11 mouse cellular contexts compared by ENCODE assay signal in genomic region chr2:90956053-90956452, GRCm38 (mm10). TPM values are rescaled to one million over a fixed set of nuclear protein-coding genes. Genes with fewer than 3 reads are reported as not detected.
A peak's percentile ranks its signal among the peaks of the same experiment; 100 is the strongest.
DNase-seq lines count a peak whose midpoint lies in the region; ATAC-seq and TF ChIP-seq lines count a peak whose summit lies in the region.
"Had no signal": no experiment of that assay in that cellular context is flagged by ENCODE, and none has a peak within 500 bp of the region (broad histone marks: within the 10 kb centered on the region; RNA-seq: fewer than 3 reads in every experiment).

No protein-coding gene starts in this region.

- no peak overlapping the region for H3K9ac ChIP-seq in embryonic facial prominence, embryonic 11.5 days (replicated peaks; ENCODE audit: low read length)
- no peak overlapping the region for H3K9ac ChIP-seq in hindbrain, embryonic 13.5 days
- H3K9ac ChIP-seq in neural tube, embryonic 15.5 days (replicated peaks) = no peak overlapping the region
- no peak overlapping the region for H3K9ac ChIP-seq in liver, embryonic 12.5 days
- H3K9ac ChIP-seq: embryonic facial prominence, embryonic 12.5 days had no signal

- H3K4me3 ChIP-seq in embryonic facial prominence, embryonic 11.5 days (ENCODE audit: low read depth, low read length) = no peak overlapping the region
- no peak overlapping the region for H3K4me3 ChIP-seq in embryonic facial prominence, embryonic 10.5 days
- H3K4me3 ChIP-seq in left cerebral cortex, adult 2 months = no peak overlapping the region; the same call in 1 of the 2 replicates
- no peak overlapping the region for H3K4me3 ChIP-seq in hindbrain, embryonic 13.5 days
- H3K4me3 ChIP-seq in neural tube, embryonic 15.5 days (replicated peaks) = no peak overlapping the region
- H3K4me3 ChIP-seq in liver, embryonic 12.5 days = no peak overlapping the region
- H3K4me3 ChIP-seq: embryonic facial prominence, embryonic 12.5 days had no signal

- H3K9me3 ChIP-seq in embryonic facial prominence, embryonic 11.5 days (replicated peaks; ENCODE audit: control insufficient read depth, low read length) = no peaks in the 10 kb centered on the region
- no peaks in the 10 kb centered on the region for H3K9me3 ChIP-seq in embryonic facial prominence, embryonic 10.5 days
- no peaks in the 10 kb centered on the region for H3K9me3 ChIP-seq in hindbrain, embryonic 13.5 days
- no peaks in the 10 kb centered on the region for H3K9me3 ChIP-seq in neural tube, embryonic 15.5 days (replicated peaks)
- H3K9me3 ChIP-seq in liver, embryonic 12.5 days (replicated peaks) = no peaks in the 10 kb centered on the region
- H3K9me3 ChIP-seq: embryonic facial prominence, embryonic 12.5 days had no signal

- intact Hi-C loops in left cerebral cortex, adult 2 months (cut with DNase I) = no loop called here
- intact Hi-C loops in left cerebral cortex, postnatal 10 days (cut with DNase I) = no loop called here

- DNase-seq in embryonic facial prominence, embryonic 11.5 days (ENCODE audit: low spot score) = peak; percentile 16
- no peak for DNase-seq in embryonic facial prominence, embryonic 10.5 days (ENCODE audit: low spot score)
- peak in 1 of 2 experiments; percentile 47 for DNase-seq in left cerebral cortex, adult 2 months (ENCODE audit: extremely low spot score in 1 of 2, low spot score in 2 of 2)
- DNase-seq in left cerebral cortex, postnatal 10 days (ENCODE audit: extremely low spot score in 1 of 2, low spot score in 2 of 2) = no peak
- DNase-seq in ovary, postnatal 36 days (ENCODE audit: low spot score) = no peak
- DNase-seq: lung, postnatal 36 days had no signal

- no peak overlapping the region for H3K27ac ChIP-seq in embryonic facial prominence, embryonic 11.5 days (replicated peaks; ENCODE audit: low read depth, low read length)
- H3K27ac ChIP-seq in embryonic facial prominence, embryonic 10.5 days (replicated peaks) = no peak overlapping the region
- peak overlapping the region; percentile 78 for H3K27ac ChIP-seq in left cerebral cortex, adult 2 months
- 0 out of 2 replicates have a peak overlapping the region, but pooled peaks have one; percentile 40 for H3K27ac ChIP-seq in hindbrain, embryonic 13.5 days
- H3K27ac ChIP-seq in neural tube, embryonic 15.5 days (replicated peaks) = peak overlapping the region; percentile 39; the same call in 1 of the 2 replicates
- no peak overlapping the region for H3K27ac ChIP-seq in liver, embryonic 12.5 days
- H3K27ac ChIP-seq: embryonic facial prominence, embryonic 12.5 days had no signal

- no peak for TF ChIP-seq CTCF in left cerebral cortex, adult 2 months (IDR thresholded peaks at IDR 0.05)

- no peak for ATAC-seq in embryonic facial prominence, embryonic 11.5 days (replicated peaks; ENCODE audit: insufficient number of reproducible peaks, low FRiP score, low TSS enrichment, low read depth)
- ATAC-seq in hindbrain, embryonic 13.5 days (ENCODE audit: low FRiP score) = no peak
- no peak for ATAC-seq in neural tube, embryonic 15.5 days (ENCODE audit: low FRiP score)
- no peak for ATAC-seq in liver, embryonic 12.5 days
- ATAC-seq: inflammation-experienced regulatory T-cells, adult 6 months had no signal

- no peak overlapping the region for H3K4me2 ChIP-seq in embryonic facial prominence, embryonic 11.5 days (ENCODE audit: low read depth, low read length)
- H3K4me2 ChIP-seq in hindbrain, embryonic 13.5 days = no peak overlapping the region
- H3K4me2 ChIP-seq in neural tube, embryonic 15.5 days = no peak overlapping the region
- H3K4me2 ChIP-seq in liver, embryonic 12.5 days = no peak overlapping the region
- H3K4me2 ChIP-seq: embryonic facial prominence, embryonic 12.5 days had no signal

- H3K27me3 ChIP-seq in embryonic facial prominence, embryonic 11.5 days (ENCODE audit: control insufficient read depth, insufficient read depth, low read length) = no peaks in the 10 kb centered on the region
- H3K27me3 ChIP-seq in embryonic facial prominence, embryonic 10.5 days (replicated peaks; ENCODE audit: low read depth, poor library complexity, severe bottlenecking) = no peaks in the 10 kb centered on the region
- no peaks in the 10 kb centered on the region for H3K27me3 ChIP-seq in hindbrain, embryonic 13.5 days
- H3K27me3 ChIP-seq in neural tube, embryonic 15.5 days (replicated peaks) = no peaks in the 10 kb centered on the region
- no peaks in the 10 kb centered on the region for H3K27me3 ChIP-seq in liver, embryonic 12.5 days (replicated peaks)
- H3K27me3 ChIP-seq: embryonic facial prominence, embryonic 12.5 days had no signal

- no peaks in the 10 kb centered on the region for H3K36me3 ChIP-seq in embryonic facial prominence, embryonic 11.5 days (replicated peaks; ENCODE audit: control insufficient read depth, insufficient read depth, low read depth, low read length)
- H3K36me3 ChIP-seq in embryonic facial prominence, embryonic 10.5 days (replicated peaks) = peaks cover 25% of the 10 kb centered on the region
- no peaks in the 10 kb centered on the region for H3K36me3 ChIP-seq in hindbrain, embryonic 13.5 days
- H3K36me3 ChIP-seq in neural tube, embryonic 15.5 days = no peaks in the 10 kb centered on the region; the same call in 1 of the 2 replicates
- H3K36me3 ChIP-seq in liver, embryonic 12.5 days = peaks cover 24% of the 10 kb centered on the region; the same call in 1 of the 2 replicates
- H3K36me3 ChIP-seq: embryonic facial prominence, embryonic 12.5 days had no signal

- H3K4me1 ChIP-seq in embryonic facial prominence, embryonic 11.5 days (ENCODE audit: control insufficient read depth, insufficient read depth, low read length) = no peaks in the 10 kb centered on the region
- 0 out of 2 replicates have a peak, but pooled peaks cover 3% of the 10 kb centered on the region for H3K4me1 ChIP-seq in embryonic facial prominence, embryonic 10.5 days
- peaks cover 14% of the 10 kb centered on the region for H3K4me1 ChIP-seq in hindbrain, embryonic 13.5 days (replicated peaks)
- H3K4me1 ChIP-seq in neural tube, embryonic 15.5 days = peaks cover 5% of the 10 kb centered on the region; the same call in 1 of the 2 replicates
- peaks cover 61% of the 10 kb centered on the region for H3K4me1 ChIP-seq in liver, embryonic 12.5 days
- H3K4me1 ChIP-seq: embryonic facial prominence, embryonic 12.5 days had no signal

- 59% methylated on average over 1 of the region's 1 CpGs for WGBS in embryonic facial prominence, embryonic 11.5 days
- WGBS in embryonic facial prominence, embryonic 10.5 days = 64% methylated on average over 1 of the region's 1 CpGs
- 11% methylated on average over 1 of the region's 1 CpGs for WGBS in hindbrain, embryonic 13.5 days
- WGBS in neural tube, embryonic 15.5 days = 11% methylated on average over 1 of the region's 1 CpGs
- WGBS in liver, embryonic 12.5 days (ENCODE audit: insufficient replicate concordance) = 77% methylated on average over 1 of the region's 1 CpGs

RNA-seq across cellular contexts. Expression of gene Celf1, which starts 15.9 kb away (rescaled TPM):
- polyA plus RNA-seq in embryonic facial prominence, embryonic 11.5 days (2014; fragmentation: Nextera tagmentation; extraction: Ambion mirVana) = 76.6 and 81.3 TPM in 2 replicates
- 139 and 145 TPM in 2 replicates for polyA plus RNA-seq in embryonic facial prominence, embryonic 10.5 days (2016; fragmentation: Nextera tagmentation; extraction: Ambion mirVana)
- 100 to 1,000 TPM; 146 to 149 TPM for total RNA-seq in left cerebral cortex, adult 2 months (2021)
- 100 to 1,000 TPM; 125 to 129 TPM for total RNA-seq in left cerebral cortex, postnatal 10 days (2021)
- 108 and 121 TPM in 2 replicates for polyA plus RNA-seq in hindbrain, embryonic 13.5 days (2015; fragmentation: Nextera tagmentation; extraction: Ambion mirVana)
- 86.6 and 89.5 TPM in 2 replicates for polyA plus RNA-seq in neural tube, embryonic 15.5 days (2015; fragmentation: Nextera tagmentation; extraction: Ambion mirVana)
- polyA plus RNA-seq in liver, embryonic 12.5 days (2016; fragmentation: Nextera tagmentation; extraction: Ambion mirVana) = 79.4 and 81.3 TPM in 2 replicates

RNA-seq across cellular contexts. Expression of gene Ndufs3, which starts 51.4 kb away (rescaled TPM):
- 227 and 230 TPM in 2 replicates for polyA plus RNA-seq in embryonic facial prominence, embryonic 11.5 days (2014; fragmentation: Nextera tagmentation; extraction: Ambion mirVana)
- 201 and 206 TPM in 2 replicates for polyA plus RNA-seq in embryonic facial prominence, embryonic 10.5 days (2016; fragmentation: Nextera tagmentation; extraction: Ambion mirVana)
- total RNA-seq in left cerebral cortex, adult 2 months (2021) = 100 to 1,000 TPM; 217 to 242 TPM
- 100 to 1,000 TPM; 216 to 217 TPM for total RNA-seq in left cerebral cortex, postnatal 10 days (2021)
- polyA plus RNA-seq in hindbrain, embryonic 13.5 days (2015; fragmentation: Nextera tagmentation; extraction: Ambion mirVana) = 212 and 215 TPM in 2 replicates
- 228 and 239 TPM in 2 replicates for polyA plus RNA-seq in neural tube, embryonic 15.5 days (2015; fragmentation: Nextera tagmentation; extraction: Ambion mirVana)
- polyA plus RNA-seq in liver, embryonic 12.5 days (2016; fragmentation: Nextera tagmentation; extraction: Ambion mirVana) = 171 and 177 TPM in 2 replicates

RNA-seq across cellular contexts. Expression of gene Kbtbd4, which starts 51.5 kb away (rescaled TPM):
- polyA plus RNA-seq in embryonic facial prominence, embryonic 11.5 days (2014; fragmentation: Nextera tagmentation; extraction: Ambion mirVana) = 51.4 and 53.1 TPM in 2 replicates
- 58.1 and 59.4 TPM in 2 replicates for polyA plus RNA-seq in embryonic facial prominence, embryonic 10.5 days (2016; fragmentation: Nextera tagmentation; extraction: Ambion mirVana)
- total RNA-seq in left cerebral cortex, adult 2 months (2021) = 10 to 100 TPM; 36.5 to 41.2 TPM
- 10 to 100 TPM; 40.9 to 43.6 TPM for total RNA-seq in left cerebral cortex, postnatal 10 days (2021)
- 56.2 and 61.6 TPM in 2 replicates for polyA plus RNA-seq in hindbrain, embryonic 13.5 days (2015; fragmentation: Nextera tagmentation; extraction: Ambion mirVana)
- polyA plus RNA-seq in neural tube, embryonic 15.5 days (2015; fragmentation: Nextera tagmentation; extraction: Ambion mirVana) = 48.6 and 55.3 TPM in 2 replicates
- 22.6 and 26.0 TPM in 2 replicates for polyA plus RNA-seq in liver, embryonic 12.5 days (2016; fragmentation: Nextera tagmentation; extraction: Ambion mirVana)

Comparison
In these comparisons a context has a peak if more than half of its experiments do, and no peak if none do; other contexts are left out.
1. H3K27ac ChIP-seq: peak in left cerebral cortex, adult 2 months (single experiment), hindbrain, embryonic 13.5 days (single experiment) and neural tube, embryonic 15.5 days (single experiment); none in embryonic facial prominence, embryonic 11.5 days (single experiment), embryonic facial prominence, embryonic 10.5 days (single experiment) and liver, embryonic 12.5 days (single experiment).